Mouse (Mus musculus): ENCODE data around the gene Dcaf17.

Gene Dcaf17

DNA sequence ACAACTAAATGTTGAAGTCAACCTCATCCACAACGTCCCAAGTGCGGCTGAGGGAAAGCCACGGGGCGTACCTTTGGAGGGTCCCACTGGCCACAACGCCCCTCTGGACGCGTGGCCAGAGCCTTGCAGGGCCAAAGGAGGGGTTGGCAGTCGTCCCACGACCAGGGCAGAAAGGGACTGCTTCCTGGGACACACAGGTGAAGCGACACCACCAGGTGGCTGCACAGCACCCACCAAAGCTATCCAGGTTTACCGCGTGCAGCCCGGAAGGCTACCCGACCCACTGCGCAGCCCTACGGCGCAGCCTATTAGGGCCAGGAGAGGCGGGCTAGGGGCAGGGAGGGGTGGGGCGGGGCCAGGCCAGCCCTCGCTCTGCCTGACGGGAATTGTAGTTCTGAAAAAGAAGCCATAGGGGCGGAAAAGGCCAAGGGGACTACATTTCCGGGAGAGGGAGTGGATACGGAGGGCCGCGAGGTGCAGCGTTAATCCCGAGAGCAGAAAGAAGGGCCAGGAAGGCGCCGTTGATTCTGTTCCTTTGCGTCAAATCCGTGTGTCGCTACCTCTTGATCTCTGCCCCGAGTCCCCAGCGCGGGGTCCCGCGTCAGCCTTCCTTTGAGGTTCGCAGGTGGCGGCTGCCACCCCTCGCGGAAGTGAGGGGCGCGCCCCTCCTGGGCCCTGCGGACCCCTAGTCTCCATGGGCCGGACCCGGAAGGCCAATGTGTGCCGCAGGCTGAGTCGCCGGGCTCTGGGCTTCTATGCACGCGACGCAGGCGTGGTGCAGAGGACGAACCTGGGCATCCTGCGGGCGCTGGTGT lies at the start of gene Dcaf17, which contains the start of gene Mettl8:
TSS of gene Dcaf17 (plus strand) at position 29 of the 815 bp plus-strand sequence.
TSS of gene Mettl8 (minus strand) at position 284 of the 815 bp plus-strand sequence.
- peak; percentile 91 for DNase-seq

DNA sequence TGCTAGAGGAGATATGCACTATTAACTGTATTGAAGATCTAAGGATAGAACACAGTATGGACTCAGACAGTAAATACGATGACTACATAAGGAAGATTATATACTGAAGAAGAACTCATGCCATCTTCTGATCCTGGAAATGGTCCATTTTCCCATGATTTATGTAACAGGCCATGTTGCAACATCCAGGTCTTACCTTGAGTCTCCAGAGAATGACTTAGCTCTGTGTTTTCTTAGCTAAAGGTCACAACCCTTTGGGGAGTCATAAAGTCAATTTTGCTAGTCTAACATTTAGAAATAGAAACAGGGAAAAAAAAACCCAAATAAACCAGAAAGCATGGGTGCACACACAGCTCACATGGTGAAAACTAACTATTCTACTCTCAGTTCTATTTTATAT lies 43.3 kb upstream of the Dcaf17 start:
- no peak for DNase-seq

DNA sequence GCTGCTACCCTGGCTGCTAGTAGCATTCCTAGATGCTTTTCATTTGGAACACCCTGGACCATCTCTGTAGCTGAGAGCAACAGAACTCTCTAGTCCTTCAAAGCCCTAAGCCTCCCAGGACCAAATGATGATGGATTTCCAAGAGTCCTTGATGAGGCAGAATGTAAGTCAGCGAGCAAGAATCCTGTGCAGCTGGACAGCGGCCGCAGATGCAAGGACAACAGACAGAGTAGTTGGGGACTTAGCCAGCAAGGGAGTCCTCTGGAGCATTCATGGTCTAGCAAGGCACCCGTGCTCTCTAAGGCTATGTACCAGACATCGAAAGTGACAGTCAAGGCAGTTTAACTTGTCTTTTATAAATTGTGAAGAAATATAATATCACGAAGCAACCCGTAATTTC lies 41.6 kb upstream of the Dcaf17 start:
- no peak for DNase-seq

DNA sequence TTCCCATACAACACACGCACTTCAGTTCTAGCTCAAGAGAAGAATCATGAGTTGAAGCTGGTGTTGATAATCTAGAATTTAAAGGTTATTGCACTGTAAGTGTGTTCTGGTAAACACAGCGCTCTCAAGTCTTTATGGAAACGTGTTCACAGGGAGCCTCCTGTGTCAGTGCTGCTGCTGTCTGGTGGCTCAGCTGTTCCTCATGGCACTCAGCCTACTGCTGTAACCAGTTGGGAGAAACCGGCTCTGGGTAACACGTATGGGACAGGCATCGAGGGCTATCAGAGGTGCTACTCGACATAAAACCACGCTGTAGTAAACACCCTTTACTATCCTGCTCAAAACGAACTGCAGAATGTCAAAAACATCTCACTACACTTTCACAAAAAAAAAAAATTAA lies 35.9 kb upstream of the Dcaf17 start:
- DNase-seq = peak; percentile 30

DNA sequence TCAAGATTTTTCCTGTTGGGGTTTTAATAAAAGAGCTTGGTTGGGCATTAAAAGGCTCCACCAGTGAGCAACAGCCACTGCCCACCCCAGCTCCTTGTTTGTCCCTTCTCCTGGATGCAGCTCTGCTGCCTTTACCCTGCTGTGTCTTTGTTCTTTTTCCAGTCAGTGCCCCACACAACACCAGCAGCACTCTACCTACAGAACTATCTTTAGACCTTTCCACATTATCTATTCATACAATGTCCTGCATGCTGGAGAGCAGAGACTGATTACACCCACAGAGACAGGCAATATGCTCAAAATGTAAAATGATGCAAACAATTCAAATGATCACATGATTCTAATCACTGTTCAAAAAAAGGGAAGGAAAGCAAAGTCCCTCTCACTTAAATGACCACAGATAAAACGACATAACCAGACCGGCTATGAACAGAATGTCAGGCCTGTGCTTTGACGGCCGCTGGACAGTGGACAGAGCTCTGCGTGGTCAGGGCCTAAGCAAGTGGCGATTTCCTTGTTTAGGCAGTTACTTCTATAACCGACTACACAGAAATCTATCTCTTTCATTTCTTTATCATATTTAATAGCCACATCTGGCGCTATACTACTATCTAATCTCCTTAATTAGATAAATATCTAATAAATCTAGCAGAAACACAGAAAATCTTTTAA lies 35.3 kb upstream of the Dcaf17 start:
- no peak for DNase-seq

DNA sequence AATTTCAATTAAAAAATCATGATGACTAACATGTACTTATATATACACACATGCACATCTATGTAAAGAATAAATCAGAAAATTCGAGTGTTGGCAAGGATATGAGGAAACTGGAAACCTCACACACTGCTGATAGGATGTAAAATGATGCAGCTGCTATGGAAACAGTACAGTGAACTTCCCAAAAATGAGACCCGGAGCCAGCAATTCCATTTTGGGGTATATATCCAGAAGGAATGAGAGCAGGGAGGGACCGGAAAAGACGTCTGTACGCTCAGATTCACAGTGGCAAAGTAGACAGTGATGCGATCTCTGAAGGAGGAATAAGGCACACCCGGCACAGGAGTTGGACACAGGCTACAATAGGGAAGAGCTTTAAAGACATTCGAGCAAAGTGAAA lies 34.5 kb upstream of the Dcaf17 start:
- DNase-seq = peak; percentile 27

DNA sequence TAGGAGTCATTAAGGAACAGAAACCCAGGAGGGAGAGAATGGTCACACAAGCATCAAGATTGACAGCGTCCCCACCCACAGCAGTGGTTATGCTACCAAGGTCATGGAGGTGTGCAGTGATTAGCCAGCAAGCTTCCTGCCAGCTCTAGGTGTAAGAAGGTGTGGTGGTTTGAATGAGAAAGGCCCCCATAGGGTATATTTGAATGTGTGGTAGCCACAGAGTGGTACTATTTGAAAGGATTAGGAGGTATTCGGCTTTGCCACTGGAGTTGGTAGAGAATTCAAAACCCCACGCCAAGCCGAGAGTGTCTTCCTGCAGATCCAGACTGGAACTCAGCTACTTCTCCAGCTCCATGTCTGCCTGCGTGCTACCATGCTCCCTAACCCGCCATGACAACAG lies 32.1 kb upstream of the Dcaf17 start:
- DNase-seq = no peak

DNA sequence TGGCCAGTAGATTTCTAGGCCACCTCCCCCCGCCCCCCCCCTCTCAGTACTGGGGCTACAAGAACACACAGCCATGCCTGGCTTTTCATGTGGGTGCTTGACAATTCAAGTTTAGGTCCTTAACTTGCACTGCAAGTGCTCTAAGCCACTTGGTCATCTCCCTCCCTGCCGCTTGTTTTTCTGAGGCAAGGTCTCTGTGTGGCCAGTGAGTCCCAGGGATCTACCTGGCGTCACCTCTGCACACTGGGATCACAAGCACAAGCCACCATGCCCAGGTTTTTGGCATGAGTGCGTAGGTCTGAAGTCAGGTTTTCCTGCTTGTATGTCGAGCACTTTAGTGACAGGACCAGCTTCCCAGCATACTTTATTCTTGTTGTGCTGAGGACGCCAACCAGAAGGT lies 31.1 kb upstream of the Dcaf17 start:
- no peak for DNase-seq

DNA sequence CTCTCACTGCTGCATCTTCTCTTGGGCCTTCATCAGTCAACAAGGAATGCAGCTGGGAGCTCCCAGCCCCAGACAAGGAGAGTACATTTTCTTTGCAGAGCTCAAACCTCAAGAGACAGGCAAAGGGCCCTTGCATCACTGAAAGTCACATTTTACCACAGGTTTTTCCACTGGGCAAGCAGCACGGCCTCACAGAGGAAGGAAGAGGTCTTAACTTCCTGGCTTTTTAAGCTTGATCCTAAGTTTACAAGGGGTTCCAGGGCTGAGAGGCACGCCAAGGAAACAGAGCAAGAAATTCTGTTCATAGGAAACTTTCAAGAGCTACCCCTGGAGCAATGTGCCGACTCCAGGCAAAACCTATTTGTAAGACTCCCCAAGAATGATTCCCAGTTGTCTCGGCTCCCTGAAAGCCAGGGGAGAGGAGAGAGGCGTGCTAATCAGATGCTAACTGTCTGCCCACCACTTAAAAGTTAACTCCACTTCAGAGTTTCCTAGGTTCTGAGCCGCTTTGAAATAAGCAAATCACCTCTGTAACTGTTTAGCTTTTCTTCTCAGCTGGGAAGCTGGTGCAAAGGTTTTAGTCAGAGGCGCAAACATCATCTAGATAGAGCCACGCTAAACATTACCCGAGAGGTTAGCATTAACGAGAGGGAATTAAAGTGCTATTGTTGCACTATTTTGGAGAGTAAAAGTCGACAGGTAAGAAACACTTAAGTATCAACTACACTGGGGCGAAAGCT lies 29.4 kb upstream of the Dcaf17 start:
- no peak for DNase-seq

DNA sequence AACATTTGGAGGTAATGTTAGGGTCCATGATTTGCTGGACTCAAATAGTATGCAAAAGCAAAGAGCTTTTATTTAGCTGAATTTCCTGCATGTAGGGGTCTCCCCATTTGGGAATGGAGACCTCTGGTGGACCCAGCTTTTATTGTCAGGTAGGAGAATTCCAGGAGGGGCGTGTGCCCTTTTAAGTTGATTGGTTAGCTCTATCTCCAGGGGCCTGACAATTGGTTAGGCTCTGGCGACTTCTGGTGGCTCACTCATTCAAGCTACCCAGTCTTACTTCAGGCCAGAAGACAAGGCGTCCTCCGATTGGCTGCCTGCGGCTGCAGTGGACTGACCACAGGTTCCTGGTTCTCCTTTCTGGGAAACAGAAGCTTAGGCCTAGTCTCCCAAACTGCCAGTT lies 28.3 kb upstream of the Dcaf17 start:
- DNase-seq = peak; percentile 18

DNA sequence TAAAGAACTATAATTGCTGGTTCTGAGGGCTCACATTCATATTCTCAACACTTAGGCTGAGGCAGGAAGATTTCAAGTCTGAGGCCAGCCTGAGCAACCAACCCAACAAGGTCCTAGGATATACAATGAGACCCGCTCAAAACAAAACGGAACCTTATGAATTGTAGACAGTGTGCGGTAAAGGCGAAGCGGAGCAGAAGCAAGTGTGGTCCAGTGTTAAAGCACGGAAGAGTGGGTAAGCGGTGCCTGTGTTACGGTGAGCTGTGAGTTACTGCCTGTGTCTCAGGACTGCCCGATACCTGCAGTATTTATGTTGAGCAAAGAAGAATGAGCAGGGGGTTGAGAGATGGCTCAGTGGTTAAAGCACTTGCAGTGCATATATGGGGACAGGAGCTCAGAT lies 27.5 kb upstream of the Dcaf17 start:
- DNase-seq = no peak

DNA sequence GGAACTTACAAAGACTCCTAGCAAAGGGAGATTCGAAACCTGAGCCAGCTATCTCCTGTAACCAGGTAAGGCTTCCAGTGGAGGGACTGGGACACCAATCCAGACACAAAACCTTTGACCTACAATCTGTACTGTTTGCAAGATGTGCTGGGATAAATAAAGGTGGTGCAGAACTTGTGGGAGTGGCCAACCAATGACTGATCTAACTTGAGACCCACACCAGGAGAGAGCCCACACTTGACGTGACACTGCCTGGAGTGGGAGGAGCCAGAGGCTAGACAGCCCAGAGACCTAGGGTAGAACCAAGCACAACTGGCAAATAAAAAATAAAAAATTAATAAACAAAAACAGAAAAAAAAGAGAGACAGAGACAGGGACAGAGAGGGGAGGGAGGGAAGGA lies 24.5 kb upstream of the Dcaf17 start:
- no peak for DNase-seq

DNA sequence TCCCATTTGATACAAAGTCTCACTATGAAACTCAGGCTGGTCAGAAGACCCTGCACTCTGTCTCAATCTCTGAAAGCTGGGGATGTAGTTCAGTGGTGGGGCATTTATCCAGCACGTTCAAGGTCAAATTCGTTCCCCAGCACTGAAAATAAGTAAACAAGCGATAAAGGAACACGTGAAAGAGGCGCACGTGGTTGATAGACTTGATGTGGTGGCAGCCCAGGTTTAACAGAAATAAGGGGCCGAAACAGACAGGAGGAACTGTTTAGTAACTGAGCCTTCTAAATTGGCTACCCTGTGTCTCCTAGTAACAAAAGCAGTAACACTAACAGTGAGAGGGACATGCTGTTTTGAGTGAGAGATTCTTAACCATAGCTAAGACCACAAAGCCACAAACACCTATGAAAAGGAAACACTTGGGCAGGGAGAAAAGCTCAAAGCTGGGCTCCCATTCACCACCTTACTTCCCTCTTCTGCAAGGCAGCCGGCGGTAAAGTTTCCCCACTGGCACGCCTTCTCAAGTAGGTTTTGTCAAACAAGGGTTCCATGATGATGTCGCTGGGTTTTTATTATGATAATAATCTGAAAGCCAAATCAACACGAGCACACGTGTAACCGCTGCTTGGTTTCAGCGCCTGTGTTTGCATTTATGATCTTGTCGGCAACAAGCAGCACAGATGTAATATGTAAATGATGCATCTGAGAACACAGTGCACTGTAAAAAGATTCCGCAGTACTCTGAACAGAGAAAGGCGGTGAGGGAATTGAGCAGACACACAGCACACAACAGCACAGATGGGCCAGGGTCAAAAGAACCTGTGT lies 22.9 kb upstream of the Dcaf17 start:
- no peak for DNase-seq

DNA sequence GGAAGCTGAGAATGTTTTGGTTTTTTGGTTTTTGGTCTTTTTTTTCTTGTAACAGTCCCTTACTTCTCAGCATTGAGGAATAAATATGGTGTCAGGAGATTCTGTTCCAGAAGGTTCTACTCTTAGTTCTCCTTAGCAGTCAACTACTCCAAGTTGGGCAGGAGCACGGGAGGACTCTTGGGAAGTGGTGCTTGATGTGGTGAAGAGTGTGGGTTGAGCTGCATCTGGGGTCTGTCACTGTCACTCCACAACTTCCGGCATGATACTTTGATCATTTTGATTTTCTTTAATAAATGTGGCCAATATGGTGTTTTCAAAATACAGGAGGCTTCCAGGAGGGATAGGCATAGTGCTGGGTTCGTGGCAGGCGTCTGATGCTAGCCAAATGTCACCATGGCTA lies 22.1 kb upstream of the Dcaf17 start:
- no peak for DNase-seq

DNA sequence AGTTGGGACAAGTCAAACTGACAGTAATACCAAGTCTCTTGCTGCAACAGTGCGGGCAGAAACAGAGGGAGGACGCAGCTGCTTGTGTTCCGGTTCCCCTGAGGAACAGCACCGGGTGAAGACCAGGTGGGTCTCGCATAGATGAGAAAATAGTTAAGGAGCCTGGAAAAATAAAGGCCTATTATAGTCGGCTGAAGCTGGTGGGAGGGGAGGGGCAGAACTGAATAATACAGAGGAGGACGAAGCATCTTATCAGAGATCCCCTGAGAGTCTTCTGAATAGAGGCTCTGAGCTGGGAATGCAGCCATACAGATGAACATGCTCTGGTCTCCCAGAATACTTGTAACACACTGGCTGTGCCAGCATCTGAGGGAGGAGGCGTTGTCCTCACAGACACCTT lies 21.1 kb upstream of the Dcaf17 start:
- DNase-seq = no peak

DNA sequence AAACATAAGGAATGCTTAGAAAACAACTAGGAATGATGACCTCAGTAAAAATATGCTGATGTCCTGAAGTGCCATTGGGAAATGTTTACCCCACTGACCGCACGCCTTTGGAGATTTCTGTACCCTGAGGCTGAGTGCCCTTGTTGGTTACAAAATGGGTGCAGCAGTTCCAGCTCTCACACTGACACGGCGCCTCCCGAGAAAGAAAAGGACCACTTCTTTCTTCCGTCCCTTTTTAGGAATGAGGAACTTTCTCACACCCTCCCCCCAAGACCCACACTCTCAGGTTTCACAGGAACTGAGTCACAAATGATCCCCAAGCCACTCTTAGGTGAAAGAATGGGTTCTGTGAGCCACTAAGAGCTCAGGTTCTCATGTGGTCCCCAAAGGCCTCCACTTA lies 17.7 kb upstream of the Dcaf17 start:
- DNase-seq = no peak

DNA sequence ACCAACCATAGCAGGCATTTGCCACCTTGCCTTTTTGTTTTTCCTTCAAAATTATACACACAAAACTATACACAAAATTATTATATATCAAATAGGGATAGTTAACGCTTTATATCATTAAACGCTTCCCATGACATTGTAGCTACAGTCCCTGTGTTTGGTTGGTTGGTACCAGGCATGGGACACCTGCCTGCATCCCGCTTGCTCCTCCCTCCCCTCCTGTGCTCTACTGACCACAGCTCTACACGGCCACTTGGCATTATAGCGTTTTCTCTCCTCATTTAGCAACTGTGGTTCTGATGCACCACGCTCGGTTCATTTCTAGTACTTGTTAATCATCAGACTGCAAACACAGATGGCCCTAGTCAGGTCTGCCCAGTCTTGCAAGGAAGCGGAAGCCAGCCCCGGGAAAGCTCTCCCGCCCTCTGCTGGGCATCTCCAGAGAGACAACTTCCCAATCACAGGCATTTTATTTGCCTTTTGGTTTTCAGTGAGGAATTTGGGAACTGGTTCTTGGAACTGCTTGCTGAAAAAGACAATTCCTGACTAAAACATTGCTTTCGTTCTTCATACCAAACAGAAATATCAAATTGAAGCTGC lies 15.5 kb upstream of the Dcaf17 start:
- peak; percentile 81 for DNase-seq

DNA sequence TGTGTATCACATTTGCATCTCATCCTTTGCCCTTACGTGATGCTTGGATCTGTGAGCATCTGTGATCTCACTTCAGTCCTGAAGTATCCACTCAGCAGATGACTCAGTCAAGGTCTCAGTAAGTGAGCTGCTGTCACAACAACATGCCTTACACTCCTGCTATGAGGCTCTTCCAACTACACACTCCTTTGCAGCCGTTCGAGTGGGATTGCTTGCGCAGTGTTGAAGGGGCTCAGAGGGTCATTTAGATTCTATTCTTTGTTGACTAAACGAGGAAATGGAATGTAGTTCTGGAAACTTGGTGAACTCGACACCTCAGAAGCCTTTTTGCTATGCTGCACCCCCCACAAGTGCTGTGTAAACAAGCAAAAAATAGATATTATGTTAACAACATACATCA lies 9.0 kb upstream of the Dcaf17 start:
- DNase-seq = no peak

DNA sequence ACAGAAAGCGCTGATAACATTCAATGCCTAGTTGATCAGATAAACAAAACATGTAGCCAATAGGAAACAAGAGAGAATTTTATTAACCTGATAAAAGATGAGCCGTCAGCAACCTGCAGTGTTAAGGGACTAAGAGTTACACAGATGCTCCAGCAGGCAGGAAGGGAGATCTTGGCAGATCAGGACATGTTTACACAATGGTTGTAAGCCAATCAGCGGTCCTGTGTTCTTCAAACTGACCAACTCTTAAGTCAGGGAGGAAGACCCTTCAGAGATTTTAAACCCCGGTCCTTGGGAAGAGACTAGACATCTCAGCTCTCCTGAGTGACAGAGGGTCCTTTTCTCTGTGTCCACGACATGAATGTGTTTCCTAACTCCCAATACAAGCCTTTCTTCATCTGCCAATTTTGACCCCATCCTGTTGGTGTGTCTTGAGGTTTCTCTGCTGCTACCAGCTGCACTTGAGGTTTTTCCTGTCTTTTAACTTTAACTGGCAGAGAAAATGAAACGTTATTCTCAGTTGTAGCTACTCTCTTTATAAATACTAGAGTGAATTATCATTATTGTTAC lies 8.3 kb upstream of the Dcaf17 start:
- no peak for DNase-seq

DNA sequence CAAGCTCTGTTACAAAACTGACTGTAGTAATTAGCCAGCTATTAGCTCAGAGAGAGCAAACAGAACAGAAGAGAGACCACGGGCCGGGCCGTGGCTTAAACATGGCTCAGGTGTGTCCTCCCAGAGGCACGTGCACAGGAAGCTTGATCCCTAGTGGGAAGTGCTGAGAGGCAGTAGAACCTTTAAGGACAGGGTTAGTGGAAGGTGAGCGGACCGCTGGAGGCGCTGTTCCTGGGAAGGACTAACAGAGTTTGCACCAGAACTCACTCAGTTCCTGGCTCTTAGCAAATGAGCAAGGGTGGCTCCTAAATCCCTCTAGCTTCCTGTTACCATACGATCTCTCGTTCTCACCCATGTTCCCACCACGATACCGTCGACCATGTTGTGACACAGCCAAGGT lies 6.2 kb upstream of the Dcaf17 start:
- no peak for DNase-seq

DNA sequence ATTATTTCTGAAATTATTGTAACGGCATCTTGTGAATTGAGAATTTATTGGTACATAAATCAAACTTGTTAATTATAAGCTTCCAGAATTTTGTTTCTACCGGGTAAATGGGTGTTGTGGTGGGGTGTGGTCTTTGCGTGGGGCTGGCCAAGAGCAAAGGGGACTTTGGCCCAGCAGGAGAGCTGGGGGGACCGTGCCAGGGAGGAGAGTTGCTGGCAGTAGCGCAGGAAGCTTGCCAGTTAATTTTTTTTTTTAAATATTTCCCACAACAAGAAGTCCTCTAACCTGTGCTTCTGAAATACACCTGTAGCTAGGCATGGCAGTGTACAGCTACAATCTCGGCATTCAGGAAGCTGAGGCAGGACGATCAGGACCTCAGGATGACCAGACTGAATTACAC lies 4.6 kb upstream of the Dcaf17 start:
- no peak for DNase-seq

DNA sequence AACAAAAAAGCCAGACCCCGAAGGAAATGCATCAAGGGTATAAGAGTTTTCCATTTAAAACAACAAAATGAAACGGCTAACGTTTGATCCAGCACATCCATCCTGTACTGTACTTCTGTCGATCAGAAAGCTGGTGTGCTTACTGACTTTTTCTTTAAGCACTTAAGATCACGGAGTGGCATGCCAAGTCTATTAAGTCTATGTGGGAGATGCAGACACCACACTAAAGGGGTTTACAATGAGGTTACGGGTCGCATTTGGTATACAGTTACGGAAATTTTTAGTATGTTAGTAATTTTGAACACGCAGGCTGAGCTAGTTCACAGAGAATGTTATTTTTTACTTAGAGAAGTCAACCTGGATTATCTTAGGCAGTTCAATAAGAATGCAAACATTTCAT lies 412 bp upstream of the Dcaf17 start:
- no peak for DNase-seq

Measured in layer of hippocampus, adult 9-11 months (tissue).